Mouse (Mus musculus): ENCODE results near the gene Rbfox2. TPM values are rescaled to one million over a fixed set of nuclear protein-coding genes. Genes with fewer than 3 reads are reported as not detected.

Gene Rbfox2
- polyA plus RNA-seq, 1 experiment from 2014 or later: 96.9 TPM

- H3K4me3 ChIP-seq: no peak overlapping the region
- no peak overlapping the region for H3K9ac ChIP-seq
- ATAC-seq (ENCODE audit: insufficient number of reproducible peaks, insufficient read depth, low FRiP score, low TSS enrichment): no peak
- peaks cover 7% of the 10 kb centered on the region; the same call in 1 of the 2 replicates for H3K4me1 ChIP-seq
- no peak overlapping the region for H3K4me2 ChIP-seq (replicated peaks)
- no peaks in the 10 kb centered on the region for H3K27me3 ChIP-seq
- H3K9me3 ChIP-seq: no peaks in the 10 kb centered on the region
- no peaks in the 10 kb centered on the region for H3K36me3 ChIP-seq
- 80% methylated on average over 12 of the region's 12 CpGs for WGBS
- H3K27ac ChIP-seq: no peak overlapping the region
These were observed 22.9 kb upstream of the Rbfox2 start for GRCm38 (mm10) chr15:77329681-77330180.

- Histone ChIP-seq H3K4me2 (replicated peaks) (no peak overlapping the region), H3K36me3 (no peaks in the 10 kb centered on the region), H3K4me3 (no peak overlapping the region), H3K9ac (no peak overlapping the region), H3K4me1 (peaks cover 5% of the 10 kb centered on the region; the same call in 1 of the 2 replicates), H3K27me3 (no peaks in the 10 kb centered on the region), H3K27ac (no peak overlapping the region), H3K9me3 (no peaks in the 10 kb centered on the region)
- 86% methylated on average over 4 of the region's 4 CpGs for WGBS
- ATAC-seq (ENCODE audit: insufficient number of reproducible peaks, insufficient read depth, low FRiP score, low TSS enrichment): no peak
These were observed 19.6 kb upstream of the Rbfox2 start for GRCm38 (mm10) chr15:77326361-77326760.

DNA sequence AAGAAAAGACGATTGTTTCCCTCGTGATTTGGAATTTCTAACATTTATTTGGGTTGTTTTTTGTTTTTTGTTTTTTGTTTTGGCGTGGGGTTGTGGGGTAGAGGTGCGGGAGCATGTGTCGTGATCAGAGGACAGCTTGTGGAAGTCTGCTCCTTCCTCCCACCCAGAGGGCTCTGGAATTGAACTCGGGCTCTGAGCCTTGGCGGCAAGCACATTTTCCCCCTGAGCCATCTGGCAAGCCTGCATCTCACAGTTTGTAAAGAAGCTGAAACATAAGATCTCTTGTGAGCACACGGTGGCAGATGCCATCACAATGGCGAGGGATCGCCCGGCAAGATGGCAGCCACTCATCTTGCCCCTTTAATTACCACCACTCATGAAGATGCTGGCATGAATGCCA, 17.6 kb upstream of the Rbfox2 start:
- WGBS: 89% methylated on average over 11 of the region's 11 CpGs
- Histone ChIP-seq H3K27ac (no peak overlapping the region), H3K36me3 (no peaks in the 10 kb centered on the region), H3K4me3 (no peak overlapping the region), H3K4me2 (replicated peaks) (no peak overlapping the region), H3K27me3 (no peaks in the 10 kb centered on the region), H3K9ac (no peak overlapping the region), H3K9me3 (no peaks in the 10 kb centered on the region), H3K4me1 (no peaks in the 10 kb centered on the region)
- ATAC-seq (ENCODE audit: insufficient number of reproducible peaks, insufficient read depth, low FRiP score, low TSS enrichment): no peak

GRCm38 (mm10) chr15:77323226-77323625, 16.4 kb upstream of the Rbfox2 start:
- Histone ChIP-seq H3K9me3 (no peaks in the 10 kb centered on the region), H3K4me3 (no peak overlapping the region), H3K27me3 (no peaks in the 10 kb centered on the region), H3K36me3 (no peaks in the 10 kb centered on the region), H3K27ac (no peak overlapping the region), H3K4me1 (no peaks in the 10 kb centered on the region), H3K9ac (no peak overlapping the region), H3K4me2 (replicated peaks) (no peak overlapping the region)
- no peak for ATAC-seq (ENCODE audit: insufficient number of reproducible peaks, insufficient read depth, low FRiP score, low TSS enrichment)
- WGBS: 75% methylated on average over 10 of the region's 10 CpGs

DNA sequence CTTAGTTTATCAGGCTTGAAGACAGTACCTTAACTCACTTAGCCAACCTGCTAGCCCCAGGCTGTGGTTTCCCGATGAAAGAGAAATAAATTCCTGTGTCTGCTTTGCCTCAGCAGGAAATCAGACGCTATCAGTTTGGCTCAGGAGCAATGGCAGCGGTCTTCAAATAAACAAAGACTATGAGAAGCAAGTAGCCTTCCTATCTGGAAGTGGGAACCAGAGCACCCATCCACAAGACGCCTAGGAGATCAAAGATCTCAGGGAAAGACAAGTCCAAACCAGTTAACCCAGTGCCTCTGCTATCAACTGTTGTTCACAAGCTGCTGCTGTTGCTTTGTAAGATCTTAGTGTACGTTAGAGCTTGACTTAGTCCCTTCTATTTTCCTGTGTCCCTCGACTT, 6.9 kb upstream of the Rbfox2 start:
- Histone ChIP-seq H3K9me3 (no peaks in the 10 kb centered on the region), H3K27me3 (no peaks in the 10 kb centered on the region), H3K4me2 (replicated peaks) (0 out of 2 replicates have a peak overlapping the region, but pooled peaks have one; percentile 21), H3K9ac (no peak overlapping the region), H3K4me3 (no peak overlapping the region), H3K36me3 (no peaks in the 10 kb centered on the region), H3K27ac (peak overlapping the region; percentile 70; the same call in 1 of the 2 replicates), H3K4me1 (peaks cover 18% of the 10 kb centered on the region)
- no peak for ATAC-seq (ENCODE audit: insufficient number of reproducible peaks, insufficient read depth, low FRiP score, low TSS enrichment)
- 12% methylated on average over 6 of the region's 6 CpGs for WGBS

- H3K27me3 ChIP-seq: no peaks in the 10 kb centered on the region
- no peaks in the 10 kb centered on the region for H3K9me3 ChIP-seq
- H3K4me2 ChIP-seq (replicated peaks): no peak overlapping the region
- no peak for ATAC-seq (ENCODE audit: insufficient number of reproducible peaks, insufficient read depth, low FRiP score, low TSS enrichment)
- peaks cover 18% of the 10 kb centered on the region for H3K4me1 ChIP-seq
- no peak overlapping the region for H3K27ac ChIP-seq
- no peaks in the 10 kb centered on the region for H3K36me3 ChIP-seq
- no peak overlapping the region for H3K9ac ChIP-seq
- no peak overlapping the region for H3K4me3 ChIP-seq
- WGBS: 94% methylated on average over 7 of the region's 7 CpGs
These were observed 6.0 kb upstream of the Rbfox2 start for GRCm38 (mm10) chr15:77312796-77313195.

DNA sequence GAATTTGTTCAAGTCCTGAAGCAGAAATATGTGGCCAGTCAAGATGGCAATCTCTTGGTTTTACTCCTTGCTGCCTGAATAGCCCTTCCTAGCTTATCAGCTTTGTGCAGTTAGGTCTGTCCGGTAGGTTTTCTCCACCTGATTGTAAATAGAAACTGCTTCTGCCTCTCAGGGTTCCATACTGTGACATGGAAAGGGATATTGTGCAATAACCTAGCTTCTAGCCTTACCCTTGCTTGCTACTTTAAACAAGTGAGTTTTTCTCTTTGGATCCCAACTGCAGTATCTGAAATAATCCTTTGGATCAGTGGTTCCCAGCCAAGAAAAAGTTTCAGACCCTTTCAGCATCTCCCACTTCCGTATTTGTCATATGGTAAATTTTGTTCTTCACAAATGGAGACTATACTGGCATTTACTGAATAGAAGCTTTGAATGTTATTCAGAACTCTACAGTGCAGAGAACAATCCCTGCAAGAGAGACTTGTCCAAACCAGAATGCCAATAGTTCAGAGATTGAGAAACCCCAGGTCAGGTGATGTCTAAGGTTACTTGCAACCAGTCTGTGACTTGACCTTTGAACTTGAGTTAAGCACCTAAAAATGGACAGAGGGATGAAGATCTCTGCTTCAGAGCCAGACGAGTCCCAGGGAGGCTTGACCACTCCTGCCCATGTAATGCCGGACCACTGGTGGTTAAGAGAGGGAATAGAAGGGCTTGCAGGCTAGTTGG, 1.1 kb upstream of the Rbfox2 start:
- WGBS: 70% methylated on average over 4 of the region's 4 CpGs
- Histone ChIP-seq H3K4me2 (replicated peaks) (no peak overlapping the region), H3K4me1 (peaks cover 29% of the 10 kb centered on the region), H3K27ac (0 out of 2 replicates have a peak overlapping the region, but pooled peaks have one; percentile 99), H3K4me3 (no peak overlapping the region), H3K36me3 (no peaks in the 10 kb centered on the region), H3K9ac (no peak overlapping the region), H3K27me3 (no peaks in the 10 kb centered on the region), H3K9me3 (no peaks in the 10 kb centered on the region)
- no peak for ATAC-seq (ENCODE audit: insufficient number of reproducible peaks, insufficient read depth, low FRiP score, low TSS enrichment)

DNA sequence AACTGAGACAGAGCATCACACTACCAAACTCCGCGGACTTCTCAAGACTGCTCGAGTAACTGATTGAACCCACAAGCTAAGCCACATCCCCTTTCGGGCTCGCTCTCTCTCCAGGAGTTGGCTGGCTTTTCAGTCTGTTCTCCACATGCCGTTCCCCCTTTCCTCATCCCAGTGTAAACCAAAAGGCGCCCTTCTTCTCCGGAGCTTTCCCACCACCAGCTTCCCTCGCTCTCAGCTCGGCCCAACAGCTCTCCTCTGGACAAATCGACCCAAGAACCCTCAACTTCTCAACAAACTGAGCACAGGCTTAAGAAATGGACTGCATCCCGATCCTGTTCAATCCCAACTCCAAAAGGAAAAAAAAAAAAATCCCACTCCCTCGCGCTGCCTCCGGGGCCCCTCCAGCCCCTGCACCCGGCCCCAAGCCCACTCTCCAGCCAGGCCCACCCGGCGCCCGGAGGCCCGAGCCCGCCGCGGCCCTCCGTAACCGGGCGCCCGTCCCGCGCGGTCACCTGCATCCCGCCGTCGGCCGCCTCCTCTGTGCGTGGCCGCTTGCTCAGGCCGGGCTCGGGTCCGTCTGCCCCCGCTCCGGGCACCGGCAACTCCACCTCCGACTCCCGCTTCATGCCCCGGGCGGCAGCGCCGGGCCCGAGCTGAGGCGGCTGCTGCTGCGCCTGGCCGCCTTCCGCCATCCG, 805 bp downstream of the Rbfox2 start:
- H3K27me3 ChIP-seq: no peaks in the 10 kb centered on the region
- H3K4me2 ChIP-seq (replicated peaks): peak overlapping the region; percentile 78
- peak overlapping the region; percentile 98 for H3K4me3 ChIP-seq
- peak; percentile 14; the same call in 1 of the 2 replicates for ATAC-seq (ENCODE audit: insufficient number of reproducible peaks, insufficient read depth, low FRiP score, low TSS enrichment)
- H3K36me3 ChIP-seq: no peaks in the 10 kb centered on the region
- under 1% methylated on average over 52 of the region's 54 CpGs for WGBS
- H3K4me1 ChIP-seq: peaks cover 48% of the 10 kb centered on the region
- H3K9me3 ChIP-seq: no peaks in the 10 kb centered on the region
- peak overlapping the region; percentile 99 for H3K27ac ChIP-seq
- peak overlapping the region; percentile 98 for H3K9ac ChIP-seq

DNA sequence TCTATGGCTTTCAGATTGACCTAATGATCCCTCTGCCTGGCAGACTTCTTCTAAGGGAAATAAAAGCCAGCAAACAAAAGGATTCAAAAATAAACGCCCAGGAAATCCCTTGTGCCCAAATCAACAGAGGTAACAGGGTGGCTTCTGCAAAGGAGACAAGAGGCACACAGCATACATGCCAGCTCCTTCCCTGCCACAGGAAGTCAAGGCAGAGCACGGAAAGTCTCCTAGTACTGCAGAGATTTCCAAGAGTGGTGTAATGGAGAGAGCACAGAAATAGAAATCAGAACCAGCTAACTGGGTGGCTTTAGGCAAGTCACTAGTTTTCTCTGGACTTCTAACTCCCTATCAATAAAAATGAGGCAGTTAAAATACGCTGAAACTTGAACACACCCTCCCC, 1.8 kb downstream of the Rbfox2 start:
- WGBS: 11% methylated on average over 3 of the region's 3 CpGs
- ATAC-seq (ENCODE audit: insufficient number of reproducible peaks, insufficient read depth, low FRiP score, low TSS enrichment): no peak
- Histone ChIP-seq H3K27me3 (no peaks in the 10 kb centered on the region), H3K4me3 (peak overlapping the region; percentile 98), H3K9me3 (no peaks in the 10 kb centered on the region), H3K36me3 (no peaks in the 10 kb centered on the region), H3K27ac (peak overlapping the region; percentile 99), H3K4me2 (replicated peaks) (peak overlapping the region; percentile 78), H3K4me1 (peaks cover 59% of the 10 kb centered on the region), H3K9ac (peak overlapping the region; percentile 98)

- Histone ChIP-seq H3K27ac (peak overlapping the region; percentile 69), H3K9me3 (no peaks in the 10 kb centered on the region), H3K4me3 (no peak overlapping the region), H3K27me3 (no peaks in the 10 kb centered on the region), H3K9ac (no peak overlapping the region), H3K4me2 (replicated peaks) (peak overlapping the region; percentile 24; the same call in 1 of the 2 replicates), H3K4me1 (peaks cover 85% of the 10 kb centered on the region), H3K36me3 (no peaks in the 10 kb centered on the region)
- no peak for ATAC-seq (ENCODE audit: insufficient number of reproducible peaks, insufficient read depth, low FRiP score, low TSS enrichment)
- WGBS: 13% methylated on average over 6 of the region's 6 CpGs
These were observed 5.7 kb downstream of the Rbfox2 start for GRCm38 (mm10) chr15:77301122-77301521.

- H3K4me3 ChIP-seq: no peak overlapping the region
- peak overlapping the region; percentile 77 for H3K27ac ChIP-seq
- no peak overlapping the region; the same call in 1 of the 2 replicates for H3K4me2 ChIP-seq (replicated peaks)
These were observed 8.2 kb downstream of the Rbfox2 start for GRCm38 (mm10) chr15:77298564-77298963.

GRCm38 (mm10) chr15:77296635-77297034, 10.2 kb downstream of the Rbfox2 start:
- no peak for ATAC-seq (ENCODE audit: insufficient number of reproducible peaks, insufficient read depth, low FRiP score, low TSS enrichment)
- no peaks in the 10 kb centered on the region for H3K9me3 ChIP-seq
- 48% methylated on average over 2 of the region's 2 CpGs for WGBS
- peaks cover 79% of the 10 kb centered on the region for H3K4me1 ChIP-seq
- H3K4me3 ChIP-seq: no peak overlapping the region
- H3K27ac ChIP-seq: no peak overlapping the region
- no peaks in the 10 kb centered on the region for H3K36me3 ChIP-seq
- H3K4me2 ChIP-seq (replicated peaks): no peak overlapping the region
- H3K9ac ChIP-seq: no peak overlapping the region
- H3K27me3 ChIP-seq: no peaks in the 10 kb centered on the region

More at GRCm38 (mm10) chr15:77298564-77298963, 8.2 kb downstream of the Rbfox2 start:
- WGBS: 19% methylated on average over 3 of the region's 3 CpGs
- no peak overlapping the region for H3K9ac ChIP-seq
- no peak for ATAC-seq (ENCODE audit: insufficient number of reproducible peaks, insufficient read depth, low FRiP score, low TSS enrichment)
- no peaks in the 10 kb centered on the region for H3K36me3 ChIP-seq
- peaks cover 77% of the 10 kb centered on the region for H3K4me1 ChIP-seq
- no peaks in the 10 kb centered on the region for H3K27me3 ChIP-seq
- H3K9me3 ChIP-seq: no peaks in the 10 kb centered on the region

Data from embryonic facial prominence, embryonic 12.5 days (tissue).